Mouse (Mus musculus) cerebellum, postnatal 36 days (tissue): Measurements from ENCODE around the gene Obox8.

Experiments
- DNase-seq, 2 experiments: peaks; one replicate each; pipeline ENCODE4 v3.0.0; 2021 to 2022; ENCODE audit warnings: mixed read lengths in 2 of 2

The Obox8 gene

GRCm38 (mm10) chr7:14333457-14333856 is at the start of gene Obox8:
TSS of gene Obox8 (minus strand) at chr7:14333557.
- DNase-seq = no peak

- no peak for DNase-seq
These were observed 16.1 kb downstream of the Obox8 start for GRCm38 (mm10) chr7:14317209-14317608.

GRCm38 (mm10) chr7:14308671-14309070 is 24.7 kb downstream of the Obox8 start:
- no peak for DNase-seq

- DNase-seq = no peak
These were observed 25.8 kb downstream of the Obox8 start for GRCm38 (mm10) chr7:14307571-14307970.
